Mouse (Mus musculus) T-helper 1 cell (primary cell): ENCODE data around the gene Gnai2.

Experiments used
- in situ Hi-C: fragments of 300-600 bp; cut with MboI, MseI; formaldehyde crosslinking; loops from one replicate; pipeline ENCODE4 v1.15.1; 2025; ENCODE audit warnings: high pct_unique_total_duplicates

Gnai2 gene

GRCm38 (mm10) chr9:107658096-107658495 is 22.9 kb upstream of the Gnai2 start:
- in situ Hi-C loops = no loop called here

GRCm38 (mm10) chr9:107657144-107657543 is 22.0 kb upstream of the Gnai2 start:
- in situ Hi-C loops = no loop called here

GRCm38 (mm10) chr9:107654585-107654984 is 19.4 kb upstream of the Gnai2 start:
- in situ Hi-C loops = no loop called here

- in situ Hi-C loops = no loop called here
Observed at GRCm38 (mm10) chr9:107653474-107653873, 18.3 kb upstream of the Gnai2 start.

- in situ Hi-C loops = no loop called here
Observed at GRCm38 (mm10) chr9:107650708-107651481, 15.7 kb upstream of the Gnai2 start.

GRCm38 (mm10) chr9:107650225-107650624 is 15.1 kb upstream of the Gnai2 start:
- in situ Hi-C loops = no loop called here

- in situ Hi-C loops = loop anchor here (10.0 kb wide), 1 partner anchor 964 kb away; the partner anchor contains the start of gene Tex264
Observed at GRCm38 (mm10) chr9:107648767-107649166, 13.6 kb upstream of the Gnai2 start.

GRCm38 (mm10) chr9:107646975-107647374 is 11.8 kb upstream of the Gnai2 start:
- in situ Hi-C loops = loop anchor here (10.0 kb wide), 1 partner anchor 962 kb away; the partner anchor contains the start of gene Tex264

GRCm38 (mm10) chr9:107645577-107645976 is 10.4 kb upstream of the Gnai2 start:
- in situ Hi-C loops = loop anchor here (10.0 kb wide), 1 partner anchor 961 kb away; the partner anchor contains the start of gene Tex264

- in situ Hi-C loops = loop anchor here (10.0 kb wide), 1 partner anchor 960 kb away; the partner anchor contains the start of gene Tex264
Observed at GRCm38 (mm10) chr9:107645153-107645510, 10.0 kb upstream of the Gnai2 start.

- in situ Hi-C loops = loop anchor here (10.0 kb wide), 1 partner anchor 960 kb away; the partner anchor contains the start of gene Tex264
Observed at GRCm38 (mm10) chr9:107644495-107645152, 9.5 kb upstream of the Gnai2 start.

GRCm38 (mm10) chr9:107643544-107644214 is 8.5 kb upstream of the Gnai2 start:
- in situ Hi-C loops = loop anchor here (10.0 kb wide), 1 partner anchor 959 kb away; the partner anchor contains the start of gene Tex264

GRCm38 (mm10) chr9:107641666-107642065 is 6.5 kb upstream of the Gnai2 start:
- in situ Hi-C loops = loop anchor here (10.0 kb wide), 1 partner anchor 957 kb away; the partner anchor contains the start of gene Tex264

GRCm38 (mm10) chr9:107640257-107640772 is 5.1 kb upstream of the Gnai2 start:
- in situ Hi-C loops = loop anchor here (10.0 kb wide), 1 partner anchor 956 kb away; the partner anchor contains the start of gene Tex264

- in situ Hi-C loops = no loop called here
Observed at GRCm38 (mm10) chr9:107637070-107637469, 1.9 kb upstream of the Gnai2 start.

GRCm38 (mm10) chr9:107634406-107635278 is 525 bp downstream of the Gnai2 start:
- in situ Hi-C loops = no loop called here

GRCm38 (mm10) chr9:107633661-107634405 is 1.3 kb downstream of the Gnai2 start:
- in situ Hi-C loops = no loop called here

- in situ Hi-C loops = no loop called here
Observed at GRCm38 (mm10) chr9:107633091-107633660, 2.0 kb downstream of the Gnai2 start.

- in situ Hi-C loops = no loop called here
Observed at GRCm38 (mm10) chr9:107632478-107632877, 2.7 kb downstream of the Gnai2 start.

- in situ Hi-C loops = no loop called here
Observed at GRCm38 (mm10) chr9:107631861-107632260, 3.3 kb downstream of the Gnai2 start.
